Mouse (Mus musculus): ENCODE measurements around the gene Fank1. TPM values are rescaled to one million over a fixed set of nuclear protein-coding genes. Genes with fewer than 3 reads are reported as not detected.

Fank1 gene
- total and polyA plus RNA-seq, 2 experiments from 2014 or later: 3.6 to 6.0 TPM

DNA sequence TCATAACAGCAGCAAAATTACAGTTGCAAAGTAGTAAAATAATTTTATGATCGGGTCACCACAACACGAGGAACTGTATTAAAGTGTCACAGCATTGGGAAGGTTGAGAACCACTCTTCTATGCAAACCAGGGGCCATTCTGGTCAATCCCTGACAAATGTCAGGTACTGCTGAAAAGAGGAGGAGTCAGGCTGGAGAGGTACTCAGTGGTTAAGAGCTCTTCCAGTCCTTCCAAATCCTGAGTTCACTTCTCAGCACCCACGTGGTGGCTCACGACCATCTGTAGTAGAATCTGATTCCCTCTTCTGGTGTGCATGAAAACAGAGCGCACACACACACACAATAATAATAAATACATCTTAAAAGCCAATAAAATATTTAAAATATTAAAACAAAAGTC, 25.5 kb upstream of the Fank1 start:
- WGBS: 80% methylated on average over 5 of the region's 5 CpGs
- no peaks in the 10 kb centered on the region for H3K27me3 ChIP-seq (ENCODE audit: insufficient read depth, low read length)
- no peak overlapping the region for H3K4me3 ChIP-seq (ENCODE audit: low read length)
- no peak for ATAC-seq
- no peaks in the 10 kb centered on the region for H3K4me1 ChIP-seq (ENCODE audit: insufficient read depth, low read length)
- H3K9ac ChIP-seq (replicated peaks; ENCODE audit: low read length): no peak overlapping the region
- no peak overlapping the region for H3K27ac ChIP-seq
- H3K4me2 ChIP-seq (ENCODE audit: low read depth, low read length): no peak overlapping the region
- TF ChIP-seq CTCF (IDR thresholded peaks at IDR 0.05; ENCODE audit: low read depth): no peak
- H3K36me3 ChIP-seq (ENCODE audit: insufficient read depth, low read length): peaks cover 4% of the 10 kb centered on the region; the same call in 1 of the 2 replicates
- no peak for DNase-seq (ENCODE audit: low spot score)
- no peaks in the 10 kb centered on the region for H3K9me3 ChIP-seq (ENCODE audit: low read length)

DNA sequence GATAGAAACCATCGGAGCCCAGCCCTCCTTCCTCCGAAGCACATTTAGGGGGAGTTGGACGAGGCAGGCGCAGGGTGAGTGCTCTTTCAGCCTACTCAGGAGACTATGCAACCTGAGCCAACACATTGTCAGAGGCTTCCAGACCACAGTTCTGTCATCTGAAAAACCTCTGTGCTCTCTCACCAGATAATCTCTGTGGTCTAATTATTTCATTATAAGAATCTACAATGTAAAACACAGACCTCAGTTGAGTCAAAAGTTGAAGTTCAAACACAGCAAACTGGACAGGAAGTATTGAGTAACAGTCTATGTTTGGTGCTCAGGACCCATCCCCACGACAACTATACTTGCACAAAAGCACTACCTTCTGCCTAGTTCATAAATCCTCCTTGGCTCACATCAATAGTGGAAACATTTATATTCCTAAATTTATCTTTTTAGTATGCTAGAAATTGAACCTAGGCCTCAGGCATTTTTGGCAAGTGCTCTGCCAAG, 18.7 kb upstream of the Fank1 start:
- no peak overlapping the region for H3K27ac ChIP-seq
- no peaks in the 10 kb centered on the region for H3K27me3 ChIP-seq (ENCODE audit: insufficient read depth, low read length)
- H3K9ac ChIP-seq (replicated peaks; ENCODE audit: low read length): no peak overlapping the region
- H3K4me2 ChIP-seq (ENCODE audit: low read depth, low read length): no peak overlapping the region
- no peak for ATAC-seq
- no peaks in the 10 kb centered on the region for H3K4me1 ChIP-seq (ENCODE audit: insufficient read depth, low read length)
- no peak for DNase-seq (ENCODE audit: low spot score)
- WGBS: 52% methylated on average over 5 of the region's 5 CpGs
- no peak for TF ChIP-seq CTCF (IDR thresholded peaks at IDR 0.05; ENCODE audit: low read depth)
- no peak overlapping the region for H3K4me3 ChIP-seq (ENCODE audit: low read length)
- no peaks in the 10 kb centered on the region for H3K9me3 ChIP-seq (ENCODE audit: low read length)
- H3K36me3 ChIP-seq (ENCODE audit: insufficient read depth, low read length): no peaks in the 10 kb centered on the region

DNA sequence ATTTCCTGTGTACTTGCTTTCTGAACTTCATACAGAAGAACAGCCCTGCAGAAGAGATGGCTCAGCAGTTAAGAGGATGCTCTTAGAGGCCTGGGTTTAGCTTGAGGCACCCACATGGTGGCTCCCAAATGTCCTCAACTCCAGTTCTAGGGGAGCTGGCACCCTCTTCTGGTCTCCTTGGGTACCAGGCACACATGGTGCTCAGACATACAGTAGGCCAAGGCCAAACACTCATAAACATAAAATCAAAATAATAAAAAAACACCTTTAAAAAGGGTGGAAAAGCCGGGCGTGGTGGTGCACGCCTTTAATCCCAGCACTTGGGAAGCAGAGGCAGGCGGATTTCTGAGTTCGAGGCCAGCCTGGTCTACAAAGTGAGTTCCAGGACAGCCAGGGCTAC, 17.9 kb upstream of the Fank1 start:
- Histone ChIP-seq H3K27ac (no peak overlapping the region), H3K4me1 (ENCODE audit: insufficient read depth, low read length) (no peaks in the 10 kb centered on the region), H3K4me2 (ENCODE audit: low read depth, low read length) (no peak overlapping the region), H3K9me3 (ENCODE audit: low read length) (no peaks in the 10 kb centered on the region), H3K9ac (replicated peaks; ENCODE audit: low read length) (no peak overlapping the region), H3K36me3 (ENCODE audit: insufficient read depth, low read length) (no peaks in the 10 kb centered on the region), H3K27me3 (ENCODE audit: insufficient read depth, low read length) (no peaks in the 10 kb centered on the region), H3K4me3 (ENCODE audit: low read length) (no peak overlapping the region)
- 0 out of 2 replicates have a peak, but pooled peaks have one; percentile 5 for TF ChIP-seq CTCF (IDR thresholded peaks at IDR 0.05; ENCODE audit: low read depth)
- ATAC-seq: no peak
- WGBS: 88% methylated on average over 5 of the region's 5 CpGs
- no peak for DNase-seq (ENCODE audit: low spot score)

GRCm38 (mm10) chr7:133759611-133760353, 16.9 kb upstream of the Fank1 start:
- Histone ChIP-seq H3K36me3 (ENCODE audit: insufficient read depth, low read length) (no peaks in the 10 kb centered on the region), H3K4me3 (ENCODE audit: low read length) (0 out of 2 replicates have a peak overlapping the region, but pooled peaks have one; percentile 3), H3K4me2 (ENCODE audit: low read depth, low read length) (peak overlapping the region; percentile 35), H3K27me3 (ENCODE audit: insufficient read depth, low read length) (no peaks in the 10 kb centered on the region), H3K9ac (replicated peaks; ENCODE audit: low read length) (0 out of 2 replicates have a peak overlapping the region, but pooled peaks have one; percentile 22), H3K4me1 (ENCODE audit: insufficient read depth, low read length) (no peaks in the 10 kb centered on the region), H3K9me3 (ENCODE audit: low read length) (no peaks in the 10 kb centered on the region), H3K27ac (peak overlapping the region; percentile 45)
- TF ChIP-seq CTCF (IDR thresholded peaks at IDR 0.05; ENCODE audit: low read depth): no peak
- ATAC-seq (peak; percentile 74), DNase-seq (ENCODE audit: low spot score) (peak; percentile 59)
- 14% methylated on average over 27 of the region's 27 CpGs for WGBS

DNA sequence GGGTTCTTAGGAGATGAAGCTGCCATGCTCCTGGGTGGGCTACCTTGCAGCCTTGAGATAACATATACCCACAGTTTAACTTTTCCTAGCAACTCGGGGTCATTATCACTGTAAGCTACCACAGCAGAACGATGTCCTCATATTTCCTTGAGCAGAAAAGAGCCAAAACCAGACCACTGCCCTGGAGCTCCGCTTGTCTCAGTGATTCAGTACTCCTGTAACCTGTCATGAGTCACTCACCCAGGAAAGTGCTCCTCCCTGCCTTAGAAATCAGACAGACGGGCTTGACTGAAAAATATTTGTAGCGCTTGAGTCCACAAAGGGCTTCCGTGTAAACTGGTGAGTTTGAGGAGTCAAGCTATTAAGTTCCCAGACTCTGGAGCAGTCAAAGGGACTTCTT, 14.0 kb upstream of the Fank1 start:
- ATAC-seq (no peak), DNase-seq (ENCODE audit: low spot score) (no peak)
- no peak overlapping the region for H3K4me2 ChIP-seq (ENCODE audit: low read depth, low read length)
- H3K27me3 ChIP-seq (ENCODE audit: insufficient read depth, low read length): no peaks in the 10 kb centered on the region
- 82% methylated on average over 6 of the region's 6 CpGs for WGBS
- no peaks in the 10 kb centered on the region for H3K36me3 ChIP-seq (ENCODE audit: insufficient read depth, low read length)
- no peak overlapping the region for H3K27ac ChIP-seq
- H3K9me3 ChIP-seq (ENCODE audit: low read length): no peaks in the 10 kb centered on the region
- H3K4me1 ChIP-seq (ENCODE audit: insufficient read depth, low read length): no peaks in the 10 kb centered on the region; the same call in 1 of the 2 replicates
- TF ChIP-seq CTCF (IDR thresholded peaks at IDR 0.05; ENCODE audit: low read depth): no peak
- H3K4me3 ChIP-seq (ENCODE audit: low read length): no peak overlapping the region
- H3K9ac ChIP-seq (replicated peaks; ENCODE audit: low read length): no peak overlapping the region

DNA sequence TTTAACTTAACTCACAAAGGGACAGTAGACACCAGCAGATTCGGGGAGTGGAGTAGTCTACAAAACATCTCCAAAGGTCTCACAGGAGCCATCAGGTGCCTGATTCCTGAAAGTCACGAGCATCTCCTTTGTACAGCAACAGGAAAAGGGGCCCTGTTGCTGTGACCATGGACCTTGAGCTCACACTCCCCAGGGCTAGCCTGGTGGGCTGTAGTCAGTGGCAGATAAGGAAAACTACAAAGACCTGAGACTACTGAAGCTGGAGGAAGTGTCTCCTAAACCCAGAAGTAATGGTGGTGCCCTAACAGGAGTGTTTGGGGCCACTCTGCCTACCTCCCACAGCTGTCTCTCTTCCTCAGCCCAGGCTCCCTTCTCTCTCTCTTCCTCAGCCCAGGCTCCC, 12.2 kb upstream of the Fank1 start:
- H3K9ac ChIP-seq (replicated peaks; ENCODE audit: low read length): no peak overlapping the region
- TF ChIP-seq CTCF (IDR thresholded peaks at IDR 0.05; ENCODE audit: low read depth): no peak
- H3K4me1 ChIP-seq (ENCODE audit: insufficient read depth, low read length): no peaks in the 10 kb centered on the region; the same call in 1 of the 2 replicates
- no peak overlapping the region for H3K4me3 ChIP-seq (ENCODE audit: low read length)
- no peaks in the 10 kb centered on the region for H3K9me3 ChIP-seq (ENCODE audit: low read length)
- no peak overlapping the region for H3K27ac ChIP-seq
- no peaks in the 10 kb centered on the region for H3K27me3 ChIP-seq (ENCODE audit: insufficient read depth, low read length)
- ATAC-seq (no peak), DNase-seq (ENCODE audit: low spot score) (no peak)
- H3K36me3 ChIP-seq (ENCODE audit: insufficient read depth, low read length): no peaks in the 10 kb centered on the region
- H3K4me2 ChIP-seq (ENCODE audit: low read depth, low read length): no peak overlapping the region
- 80% methylated on average over 2 of the region's 2 CpGs for WGBS

All from hindbrain, postnatal 0 days (tissue).